Mouse (Mus musculus) layer of hippocampus, postnatal 10 days (tissue): ENCODE results near the gene Il22ra1. TPM values are rescaled to one million over a fixed set of nuclear protein-coding genes. Genes with fewer than 3 reads are reported as not detected.

ENCODE experiments used
- DNase-seq, 2 experiments: peaks; one replicate each; pipeline ENCODE4 v3.0.0; 2021; ENCODE audit warnings: low spot score in 2 of 2
- total RNA-seq, 2 experiments: library from RNA; stranded (reverse); gene quantifications; 2 replicates each; pipeline ENCODE4 v1.2.3; 2021

Il22ra1 gene
- total RNA-seq, 2 experiments from 2014 or later: 0.13 to 0.18 TPM

DNA sequence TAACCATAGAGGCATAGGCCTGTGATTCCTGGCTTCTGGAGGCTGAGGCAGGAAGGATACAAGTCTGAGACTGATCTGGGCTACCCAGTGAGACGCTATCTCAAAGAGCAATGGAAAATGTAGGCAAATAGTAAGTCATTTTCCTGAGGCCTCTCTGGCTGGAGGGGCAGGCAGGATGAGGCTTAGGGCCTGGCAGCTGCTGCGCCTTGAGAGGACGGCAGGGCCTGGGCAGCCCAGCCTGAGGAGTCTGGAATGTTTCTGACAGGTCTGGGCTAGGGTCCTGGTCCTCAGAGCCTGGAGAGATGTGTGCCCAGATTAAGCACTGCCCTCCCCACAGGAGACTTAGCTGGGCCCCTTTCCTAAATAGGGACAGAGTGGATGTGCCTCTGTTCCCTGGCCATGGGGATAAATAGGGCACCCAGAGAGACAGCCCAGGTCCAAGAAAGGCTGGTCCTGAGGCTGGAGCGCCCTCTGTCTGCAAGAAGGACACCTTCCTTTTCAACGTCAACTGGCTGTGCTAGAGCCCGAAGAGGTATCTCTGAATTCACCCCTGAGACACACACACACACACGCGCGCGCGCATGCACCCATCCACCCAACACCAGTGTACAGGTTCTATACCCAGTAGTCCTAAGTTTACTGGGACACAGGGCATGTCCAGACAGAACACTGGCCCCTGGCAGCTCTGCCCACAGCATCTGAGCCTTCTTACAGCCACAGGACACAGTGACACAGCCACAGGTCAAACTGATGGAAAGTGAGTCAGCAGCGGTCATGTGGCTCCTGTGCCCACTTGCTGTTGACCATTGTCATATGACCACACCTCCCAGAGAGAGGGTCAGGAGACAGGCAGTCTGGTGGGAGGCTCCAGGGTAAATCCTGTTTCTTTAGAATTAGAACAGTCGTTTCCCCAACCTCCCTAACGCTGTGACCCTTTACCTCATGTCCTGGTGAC, 40.9 kb downstream of the Il22ra1 start:
- DNase-seq: peak; percentile 41 to 59

DNA sequence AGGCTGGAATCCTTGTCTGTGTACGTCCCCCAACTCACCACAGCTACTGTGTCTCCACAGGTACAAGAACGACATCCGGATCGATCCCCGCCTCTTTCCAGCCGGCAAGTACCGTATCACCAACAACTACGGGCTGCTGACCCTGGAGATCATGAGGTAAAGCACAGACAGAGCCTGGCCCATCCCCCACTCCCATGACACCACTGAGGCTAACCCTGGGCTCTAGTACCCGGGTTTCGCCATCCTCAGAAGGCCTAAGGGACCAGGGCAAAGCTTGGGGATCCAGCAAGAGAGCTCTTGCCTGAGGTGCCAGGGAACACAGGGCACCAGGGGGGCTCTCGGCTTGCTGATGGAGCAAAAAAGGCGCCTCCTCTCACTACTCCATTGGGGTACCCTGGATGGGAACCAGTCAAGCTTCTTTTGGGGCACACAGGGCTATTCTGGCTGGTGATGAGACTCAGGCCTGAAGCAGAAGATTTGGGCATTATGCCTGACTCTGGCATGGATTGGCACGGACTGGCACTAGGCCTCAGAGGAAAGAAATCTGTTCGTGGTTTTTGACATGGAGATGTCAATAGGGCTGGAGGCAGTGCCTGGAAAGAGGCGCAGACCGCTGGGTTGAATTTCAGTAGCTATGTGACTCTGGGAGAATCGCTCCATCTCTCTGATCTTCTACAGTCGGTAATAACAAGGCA, 42.8 kb downstream of the Il22ra1 start:
- no peak for DNase-seq

DNA sequence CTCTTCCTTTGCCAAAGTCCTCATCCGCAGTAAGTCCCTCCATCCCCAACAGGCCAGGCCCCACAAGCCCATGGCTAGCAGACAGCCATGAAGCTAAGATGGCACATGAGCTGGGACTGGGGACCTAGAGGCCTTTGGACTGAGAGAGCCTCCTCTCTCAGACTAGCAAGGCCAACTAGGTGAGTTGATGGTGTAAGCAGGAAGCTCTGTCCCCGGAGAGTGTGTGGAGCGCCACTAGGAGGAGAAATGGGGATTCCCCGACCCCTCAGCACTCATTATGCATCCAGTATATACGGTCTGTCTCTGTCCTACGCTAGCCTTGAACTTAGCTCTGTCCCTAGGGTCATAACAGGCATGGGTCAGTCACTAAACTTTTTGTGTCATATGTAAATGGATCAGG, 43.6 kb downstream of the Il22ra1 start:
- no peak for DNase-seq

DNA sequence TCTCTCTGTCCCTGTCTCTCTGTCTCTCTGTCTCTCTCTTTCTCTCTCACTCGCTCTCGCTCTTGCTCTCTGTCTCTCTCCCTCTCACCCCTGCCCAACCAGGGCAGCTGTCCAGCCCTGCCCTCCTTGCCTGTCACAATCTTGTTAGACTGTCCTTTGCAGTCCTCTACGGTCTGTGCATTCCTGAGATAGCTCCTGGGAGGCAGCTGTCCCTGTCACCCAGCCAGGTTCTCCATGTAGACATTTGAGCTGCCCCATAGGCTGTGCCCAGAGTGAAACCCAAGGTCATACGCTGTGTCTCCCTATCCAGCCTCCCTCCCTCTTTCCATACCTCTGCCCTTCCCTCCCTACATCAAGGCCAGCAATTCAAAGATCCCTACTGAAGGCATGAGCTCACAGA, 44.7 kb downstream of the Il22ra1 start:
- no peak for DNase-seq

DNA sequence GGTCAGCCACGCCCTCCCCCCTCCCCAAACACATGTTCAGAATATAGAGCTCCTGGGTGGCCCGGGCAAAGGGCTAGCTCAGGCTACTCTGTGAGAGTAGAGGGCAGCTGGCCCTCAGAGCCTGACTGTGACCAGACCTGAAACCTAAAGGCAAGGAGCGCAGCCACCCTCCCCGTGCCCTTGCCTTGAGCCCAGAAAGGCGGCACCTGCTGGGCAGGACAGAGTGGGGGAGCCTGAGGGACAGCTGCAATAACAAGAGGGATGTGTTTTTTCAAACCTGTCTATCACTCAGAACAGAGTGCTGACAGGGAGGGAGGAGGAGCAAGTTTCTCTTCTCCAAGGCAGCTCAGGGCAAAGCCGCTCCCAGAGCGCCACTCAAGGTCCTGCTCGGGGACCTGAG, 46.5 kb downstream of the Il22ra1 start:
- DNase-seq: no peak

DNA sequence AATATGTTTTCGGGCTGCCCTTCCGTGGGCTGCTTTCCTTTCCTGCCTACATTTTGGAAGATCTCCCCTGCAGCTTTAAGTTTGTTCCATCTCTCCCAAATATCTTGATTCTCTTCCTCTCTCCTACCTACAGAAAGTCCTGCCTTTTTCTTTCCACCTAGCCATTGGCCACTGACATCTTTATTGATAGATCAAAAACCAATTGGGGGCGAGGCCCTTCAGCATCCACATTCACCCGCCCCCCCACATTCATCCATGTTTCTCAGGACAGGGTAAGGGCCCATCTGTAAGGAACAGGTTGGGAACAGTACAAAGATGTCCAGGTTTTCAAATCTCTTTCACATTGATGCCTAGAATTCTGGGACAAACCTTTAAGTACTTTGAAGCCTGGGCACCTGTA, 48.9 kb downstream of the Il22ra1 start:
- no peak for DNase-seq

DNA sequence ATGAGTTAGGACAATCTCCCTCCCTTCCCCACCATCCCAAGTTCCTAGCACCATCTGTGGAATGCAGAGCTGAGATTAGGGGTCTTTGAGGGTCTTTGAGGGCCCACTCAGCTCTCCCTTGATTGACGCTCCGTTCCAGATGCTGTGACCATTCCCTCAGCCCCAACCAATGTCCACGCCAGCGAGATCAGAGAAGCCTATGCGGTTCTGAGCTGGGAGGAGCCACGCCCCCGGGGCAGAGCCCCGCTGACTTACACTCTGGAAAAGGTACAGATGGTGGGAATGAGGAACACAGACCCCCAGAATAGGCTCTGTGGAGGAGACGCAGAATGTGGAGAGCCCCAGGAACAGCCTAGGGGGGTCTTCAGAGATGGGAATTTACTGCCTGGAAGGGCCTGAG, 51.7 kb downstream of the Il22ra1 start:
- no peak for DNase-seq

DNA sequence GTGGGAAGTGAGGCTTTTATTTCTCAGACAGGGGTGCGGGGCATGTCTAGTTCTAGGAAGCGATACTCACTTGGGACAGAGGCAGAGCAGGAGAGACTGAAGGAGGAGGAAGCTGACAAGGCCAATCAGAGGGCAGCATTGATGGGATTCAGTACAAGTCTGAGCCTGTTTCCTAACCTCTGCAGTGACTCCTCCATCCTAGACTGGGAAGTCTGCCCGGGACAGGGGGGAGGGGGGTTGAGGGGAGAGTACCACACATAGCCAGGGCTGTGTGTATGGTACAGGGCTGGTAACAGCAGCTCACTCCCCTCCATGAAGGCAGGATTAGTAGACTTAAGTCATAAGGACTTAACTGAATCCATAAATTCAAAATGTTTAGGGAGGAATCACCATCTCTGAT, 52.3 kb downstream of the Il22ra1 start:
- no peak for DNase-seq

DNA sequence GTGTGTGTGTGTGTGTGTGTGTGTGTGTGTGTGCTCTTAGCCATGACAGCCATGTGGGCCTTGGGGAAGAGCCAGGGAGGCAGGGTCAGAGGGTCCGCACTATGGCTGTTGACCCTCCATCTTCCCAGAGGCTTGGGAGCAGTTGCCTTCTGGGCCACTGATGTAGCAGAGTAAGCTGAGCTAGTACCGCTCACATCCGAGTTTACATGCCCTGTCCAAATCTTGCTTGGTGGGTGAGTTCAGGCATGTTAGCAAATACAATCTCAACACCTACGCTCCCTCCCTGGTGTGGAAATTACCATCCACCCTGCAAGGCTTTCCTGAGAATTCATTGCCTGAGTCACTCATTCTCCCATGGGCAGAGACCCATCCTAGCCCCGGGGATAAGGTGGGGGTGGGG, 53.3 kb downstream of the Il22ra1 start:
- no peak for DNase-seq

DNA sequence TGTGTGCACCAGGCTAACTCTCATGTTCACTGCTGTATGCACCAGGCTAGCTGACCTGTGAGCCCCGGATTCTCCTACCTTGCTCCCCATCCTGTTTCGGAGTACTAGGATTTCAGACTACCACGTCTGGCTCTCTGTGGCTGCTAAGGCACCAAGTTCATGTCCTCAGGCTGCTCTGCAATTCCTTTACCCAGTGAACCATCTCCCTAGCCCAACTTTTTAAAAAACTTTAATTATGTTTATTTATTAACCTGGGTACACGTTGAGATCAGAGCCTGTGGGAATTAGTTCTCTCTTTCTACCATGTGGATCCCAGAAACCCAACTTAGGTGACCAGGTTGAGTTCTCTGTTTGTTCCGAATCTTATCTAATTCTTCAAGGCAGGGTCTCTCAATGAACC, 58.6 kb downstream of the Il22ra1 start:
- no peak for DNase-seq

DNA sequence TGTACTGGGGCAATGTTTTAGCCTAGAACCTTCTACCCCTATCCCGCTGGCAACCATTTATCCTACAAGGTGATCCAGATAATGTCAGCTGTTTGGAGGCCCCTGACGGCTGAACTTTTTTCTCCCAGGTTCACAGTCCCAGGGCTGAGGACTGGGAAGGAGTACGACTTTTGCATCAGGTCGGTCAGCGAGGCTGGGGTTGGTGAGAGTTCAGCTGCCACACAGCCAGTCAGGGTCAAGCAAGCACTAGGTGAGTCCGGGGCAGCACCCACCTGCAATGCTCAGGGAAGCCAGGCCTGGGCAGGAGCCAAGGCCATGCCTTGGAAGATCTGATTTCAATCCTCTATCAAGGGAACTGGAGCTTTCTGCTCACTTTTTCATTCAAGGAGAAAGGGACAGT, 59.3 kb downstream of the Il22ra1 start:
- DNase-seq: no peak

DNA sequence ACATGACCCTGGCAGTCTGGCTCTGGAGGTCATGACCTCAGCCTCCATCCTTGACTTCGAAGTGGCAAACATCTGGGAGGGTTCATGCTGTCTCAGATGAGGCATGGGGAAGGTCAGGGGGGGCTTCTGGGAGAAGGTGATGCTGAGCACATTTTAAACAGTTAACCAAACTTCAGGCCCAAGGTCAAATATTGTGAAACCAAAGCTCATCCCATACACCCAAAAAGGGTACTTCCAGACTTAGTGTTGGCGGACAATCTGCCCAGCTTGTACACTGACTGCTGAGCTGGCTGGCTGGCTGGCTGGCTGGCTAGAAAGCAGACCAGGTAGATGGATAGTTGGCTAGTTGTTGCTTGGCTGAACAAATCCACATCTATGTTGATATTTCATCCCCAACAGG, 61.2 kb downstream of the Il22ra1 start:
- no peak for DNase-seq

DNA sequence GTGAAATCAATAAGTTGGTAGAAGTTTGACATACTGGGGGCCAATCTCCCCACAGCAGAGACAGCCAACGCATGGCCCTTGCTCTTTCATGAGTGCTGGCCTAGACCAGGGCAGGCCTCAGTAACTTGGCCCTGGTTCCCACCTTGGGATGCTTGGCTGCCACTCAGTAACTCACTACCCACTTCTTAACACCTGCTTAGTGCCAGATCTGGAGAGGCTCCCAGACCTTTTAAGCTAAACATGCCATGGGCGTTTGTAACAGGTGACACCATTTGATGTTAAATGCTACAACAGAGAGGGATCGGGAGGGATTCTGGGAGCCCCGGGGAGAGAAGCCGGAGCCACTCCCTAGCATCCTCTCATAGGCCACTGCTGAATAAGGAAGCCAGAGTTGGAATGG, 64.8 kb downstream of the Il22ra1 start:
- no peak for DNase-seq

DNA sequence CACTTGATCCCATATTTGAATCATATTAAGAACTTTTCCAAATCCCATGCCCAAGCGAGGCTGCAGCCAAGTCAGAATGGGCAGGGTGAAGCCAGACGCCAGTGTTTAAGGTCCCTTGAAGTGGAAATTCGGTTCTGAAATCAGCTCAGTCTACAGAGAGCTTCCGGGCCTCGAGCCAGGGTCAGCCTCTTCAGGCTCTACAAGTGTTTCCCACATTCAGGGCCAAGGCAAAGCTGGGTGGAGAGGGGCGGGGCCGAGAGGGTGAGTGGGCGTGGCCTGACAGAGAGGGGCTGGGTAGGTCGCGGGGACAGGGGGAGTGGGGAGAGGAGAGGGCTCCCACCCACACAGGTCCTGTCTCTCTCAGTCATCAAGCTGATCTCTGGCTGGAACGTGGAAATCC, 70.0 kb downstream of the Il22ra1 start:
- DNase-seq: peak; percentile 41 to 56

DNA sequence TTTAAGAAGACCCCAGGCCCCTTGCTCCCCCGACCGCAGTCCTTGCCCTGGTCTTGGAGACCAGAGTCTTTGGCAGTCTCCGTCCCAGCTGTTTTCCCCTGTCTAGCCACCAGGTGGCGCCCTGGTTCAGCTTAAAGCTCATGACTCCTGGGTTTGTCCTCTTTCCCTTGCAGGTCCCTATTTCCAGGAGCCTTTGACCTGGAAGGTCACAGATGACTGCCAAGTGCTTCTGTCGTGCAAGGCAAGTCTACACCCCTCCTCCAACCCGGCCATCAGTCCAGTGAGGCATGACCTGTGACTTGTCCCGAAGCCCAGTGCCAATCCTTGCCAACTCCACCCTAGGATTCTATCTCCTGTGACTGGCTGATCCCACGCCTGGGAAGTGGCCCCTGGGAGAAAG, 73.6 kb downstream of the Il22ra1 start:
- peak; percentile 92 to 94 for DNase-seq

Other genes with a start within 250 kb of the Il22ra1 start
- gene Stpg1, start 233.4 kb upstream of the Il22ra1 start, total RNA-seq: 1 to 10 TPM; 1.1 to 2.3 TPM
- gene Nipal3, start 233.1 kb upstream of the Il22ra1 start, total RNA-seq: 10 to 100 TPM; 60.9 to 66.2 TPM
- under 1 TPM; 0.30 to 0.65 TPM for gene Grhl3, start 154.5 kb upstream of the Il22ra1 start, total RNA-seq
- under 1 TPM; 0.41 to 0.42 TPM for gene Ifnlr1, start 41.9 kb upstream of the Il22ra1 start, total RNA-seq
- 1 to 10 TPM; 2.0 to 2.4 TPM for gene Myom3, start 31.5 kb downstream of the Il22ra1 start, total RNA-seq
- gene Srsf10, start 127.6 kb downstream of the Il22ra1 start, total RNA-seq: 10 to 100 TPM; 86.7 to 88.2 TPM
- 10 to 100 TPM; 59.0 to 80.1 TPM for gene Pnrc2, start 145.7 kb downstream of the Il22ra1 start, total RNA-seq
- under 1 TPM; 0.18 to 0.22 TPM for gene Cnr2, start 167.2 kb downstream of the Il22ra1 start, total RNA-seq
- gene Fuca1, start 192.6 kb downstream of the Il22ra1 start, total RNA-seq: 10 to 100 TPM; 50.9 to 56.1 TPM
- gene Hmgcl, start 218.3 kb downstream of the Il22ra1 start, total RNA-seq: 10 to 100 TPM; 33.6 to 36.3 TPM
- 10 to 100 TPM; 34.6 to 36.2 TPM for gene Gale, start 235.6 kb downstream of the Il22ra1 start, total RNA-seq
- 100 to 1,000 TPM; 113 to 119 TPM for gene Lypla2, start 244.5 kb downstream of the Il22ra1 start, total RNA-seq